Mouse (Mus musculus) lung, adult 2 months (tissue): ENCODE results near the gene Katnbl1.

ENCODE experiments used
- CTCF ChIP-seq: fragments of 200-500 bp; IDR thresholded peaks from 2 replicates; pipeline ENCODE4 v1.5.1; 2011; ENCODE audit warnings: mild to moderate bottlenecking, low read length, control low read depth; ENCODE audit not compliant: insufficient read depth
- POLR2A ChIP-seq: fragments of 200-500 bp; IDR thresholded peaks from 2 replicates; pipeline ENCODE4 v1.6.1; 2011; ENCODE audit warnings: low read depth, mild to moderate bottlenecking, control low read depth, low read length, borderline replicate concordance; ENCODE audit errors: extremely low read depth

DNA sequence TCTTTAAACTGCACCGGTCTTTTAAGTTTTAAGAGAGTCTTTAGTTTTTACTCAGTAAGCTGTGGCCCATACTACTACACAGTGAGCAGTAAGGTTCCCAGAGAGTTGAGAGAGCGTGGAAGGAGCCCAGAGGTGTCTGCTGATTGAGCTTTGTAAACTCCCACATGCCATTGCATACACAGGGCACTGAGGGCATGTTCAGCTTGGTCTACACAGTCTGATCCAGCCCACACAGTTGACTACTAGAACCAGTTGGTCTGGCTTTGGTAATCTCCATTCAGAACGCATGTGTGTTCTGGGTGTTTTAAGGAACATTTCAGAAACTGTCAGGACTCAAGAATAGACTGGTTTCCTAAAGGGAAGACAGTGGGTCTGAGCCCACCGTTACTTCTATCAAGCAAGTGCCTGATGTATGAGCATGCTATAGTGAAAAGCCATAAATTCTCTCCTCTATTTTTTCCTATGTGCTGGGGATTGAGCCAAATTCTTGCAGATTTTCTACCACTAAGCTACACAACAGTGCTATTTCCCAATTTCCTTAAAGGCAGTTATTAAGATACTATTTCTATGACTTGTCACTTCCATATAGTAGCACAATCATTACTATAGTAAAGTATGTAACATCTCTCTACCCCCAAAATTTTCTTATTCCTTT, 12.5 kb downstream of the Katnbl1 start:
- TF ChIP-seq CTCF (no peak), POLR2A (no peak)
